Mouse (Mus musculus): Measurements from ENCODE around the gene Mpnd. TPM values are rescaled to one million over a fixed set of nuclear protein-coding genes. Genes with fewer than 3 reads are reported as not detected.

Mpnd gene
- polyA plus RNA-seq, 1 experiment from 2014 or later, result 17.5 TPM

DNA sequence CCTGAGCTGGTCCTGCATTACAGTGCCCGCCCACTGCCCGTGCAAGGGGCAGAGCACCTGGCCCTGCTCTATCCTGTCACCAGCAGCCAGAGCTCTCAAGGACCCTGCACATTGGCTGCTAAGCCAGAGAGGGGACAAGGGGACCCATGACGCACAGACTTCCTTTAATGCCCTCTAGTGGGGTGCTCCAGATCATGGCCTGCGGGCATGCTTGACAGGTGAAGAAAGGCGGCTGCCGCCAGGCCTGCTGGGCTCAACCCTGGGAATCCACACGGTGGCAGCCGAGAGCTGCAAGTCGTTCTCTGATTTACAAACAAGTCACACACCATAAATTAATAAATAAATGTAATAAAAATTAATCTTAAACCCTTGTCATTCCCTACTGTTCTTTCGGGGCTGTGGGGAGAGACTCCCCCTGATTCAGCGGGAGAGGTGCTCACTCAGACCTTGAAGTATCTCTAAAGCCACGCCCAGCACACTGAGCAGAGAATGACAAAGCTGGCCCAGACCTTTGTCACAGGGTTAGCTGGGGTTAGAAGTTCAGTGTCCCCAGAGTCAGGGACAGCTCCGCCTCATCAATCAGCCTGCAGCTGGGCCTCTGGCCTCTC lies 29.2 kb upstream of the Mpnd start:
- Histone ChIP-seq H3K36me3 (replicated peaks; ENCODE audit: insufficient read depth, low read length) (no peaks in the 10 kb centered on the region), H3K4me2 (ENCODE audit: low read depth, low read length) (0 out of 2 replicates have a peak overlapping the region, but pooled peaks have one; percentile 40), H3K4me1 (ENCODE audit: insufficient read depth) (no peaks in the 10 kb centered on the region; the same call in 1 of the 2 replicates), H3K9ac (replicated peaks) (no peak overlapping the region), H3K27me3 (ENCODE audit: insufficient read depth, low read length) (peaks cover 9% of the 10 kb centered on the region), H3K9me3 (ENCODE audit: low read length) (no peaks in the 10 kb centered on the region), H3K4me3 (ENCODE audit: low read depth, low read length) (no peak overlapping the region), H3K27ac (ENCODE audit: low read depth) (peak overlapping the region; percentile 55; the same call in 1 of the 2 replicates)
- DNase-seq (peak; percentile 84), ATAC-seq (peak; percentile 82)
- 13% methylated on average over 13 of the region's 13 CpGs for WGBS (ENCODE audit: insufficient replicate concordance)
- TF ChIP-seq CTCF (IDR thresholded peaks at IDR 0.05; ENCODE audit: low read depth) (peak; percentile 83), EP300 (IDR thresholded peaks at IDR 0.05; ENCODE audit: low read depth) (no peak)

DNA sequence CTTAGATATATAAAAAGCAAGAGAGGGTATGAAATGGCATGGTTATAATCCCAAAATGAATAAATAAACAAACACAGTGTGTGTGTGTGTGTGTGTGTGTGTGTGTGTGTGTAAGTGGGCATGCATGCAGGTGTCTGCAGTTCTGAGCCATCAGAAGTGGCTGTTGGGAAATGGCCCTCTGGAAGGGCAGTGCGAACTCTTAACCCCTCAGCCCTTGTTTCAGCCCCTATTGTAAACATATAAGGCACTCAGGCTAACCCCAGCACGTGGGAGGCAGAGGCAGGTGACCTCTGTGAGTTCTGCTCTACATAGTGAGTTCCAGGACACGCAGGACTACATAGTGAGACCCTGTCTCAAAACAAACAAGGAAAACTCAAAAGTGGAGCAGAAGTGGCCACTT lies 28.2 kb upstream of the Mpnd start:
- Histone ChIP-seq H3K4me1 (ENCODE audit: insufficient read depth) (no peaks in the 10 kb centered on the region; the same call in 1 of the 2 replicates), H3K9ac (replicated peaks) (no peak overlapping the region), H3K36me3 (replicated peaks; ENCODE audit: insufficient read depth, low read length) (no peaks in the 10 kb centered on the region), H3K4me3 (ENCODE audit: low read depth, low read length) (no peak overlapping the region), H3K9me3 (ENCODE audit: low read length) (no peaks in the 10 kb centered on the region), H3K27me3 (ENCODE audit: insufficient read depth, low read length) (0 out of 2 replicates have a peak, but pooled peaks cover 4% of the 10 kb centered on the region), H3K4me2 (ENCODE audit: low read depth, low read length) (no peak overlapping the region), H3K27ac (ENCODE audit: low read depth) (peak overlapping the region; percentile 55; the same call in 1 of the 2 replicates)
- TF ChIP-seq EP300 (IDR thresholded peaks at IDR 0.05; ENCODE audit: low read depth), result no peak
- no peak for TF ChIP-seq CTCF (IDR thresholded peaks at IDR 0.05; ENCODE audit: low read depth)
- ATAC-seq (peak; percentile 64), DNase-seq (no peak)
- WGBS (ENCODE audit: insufficient replicate concordance), result 55% methylated on average over 3 of the region's 3 CpGs

DNA sequence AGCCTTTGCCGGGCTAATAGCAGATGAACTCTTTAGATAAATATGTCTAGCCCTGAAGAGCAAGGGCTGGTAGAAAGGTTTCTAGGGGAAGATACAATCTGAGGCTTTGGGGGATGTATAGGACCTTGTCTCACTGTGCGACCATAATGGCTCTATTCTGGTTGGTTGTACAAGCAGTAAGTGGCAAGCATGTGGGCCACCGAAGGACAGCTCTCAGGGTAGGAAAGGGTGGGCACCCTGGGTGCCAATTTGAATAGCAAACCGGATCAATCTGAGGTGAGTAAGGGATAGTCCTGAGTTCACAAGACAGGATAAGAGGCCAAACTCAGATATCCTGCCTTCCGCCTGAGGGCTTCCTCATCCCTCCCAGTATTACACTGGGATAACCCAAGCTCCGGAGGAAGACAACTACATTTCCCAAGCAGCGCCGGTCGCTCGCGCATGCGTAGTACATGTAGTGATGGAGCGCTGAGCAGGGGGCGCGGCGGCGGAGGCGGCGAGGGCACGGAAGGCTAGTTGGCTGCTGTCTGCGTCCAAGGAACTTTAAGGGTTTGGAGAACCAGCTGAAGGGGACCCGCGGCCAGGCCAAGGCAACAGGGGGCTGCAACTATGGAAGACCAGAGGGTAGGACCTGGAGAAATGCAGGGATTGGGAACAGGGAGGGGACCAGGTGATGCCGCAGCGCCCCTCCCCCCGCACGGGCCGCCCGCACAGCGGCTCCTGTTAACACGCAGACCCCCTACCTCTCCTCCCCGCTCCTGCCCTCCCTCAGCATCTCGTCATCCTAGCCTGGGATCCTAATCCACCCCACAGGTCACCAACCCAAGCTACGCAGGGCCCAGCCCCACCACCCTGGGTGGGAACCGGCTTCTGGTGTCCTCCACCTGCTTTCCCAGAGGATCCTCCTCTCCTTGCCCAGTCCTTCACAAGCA lies 19.2 kb upstream of the Mpnd start, which contains the start of gene Fsd1:
Fsd1 (plus strand) TSS at position 480 of the 932 bp plus-strand sequence.
- no peak within 1 kb of the TSS for H3K4me2 ChIP-seq (ENCODE audit: low read depth, low read length)
- H3K9ac ChIP-seq (replicated peaks), result no peak within 1 kb of the TSS

DNA sequence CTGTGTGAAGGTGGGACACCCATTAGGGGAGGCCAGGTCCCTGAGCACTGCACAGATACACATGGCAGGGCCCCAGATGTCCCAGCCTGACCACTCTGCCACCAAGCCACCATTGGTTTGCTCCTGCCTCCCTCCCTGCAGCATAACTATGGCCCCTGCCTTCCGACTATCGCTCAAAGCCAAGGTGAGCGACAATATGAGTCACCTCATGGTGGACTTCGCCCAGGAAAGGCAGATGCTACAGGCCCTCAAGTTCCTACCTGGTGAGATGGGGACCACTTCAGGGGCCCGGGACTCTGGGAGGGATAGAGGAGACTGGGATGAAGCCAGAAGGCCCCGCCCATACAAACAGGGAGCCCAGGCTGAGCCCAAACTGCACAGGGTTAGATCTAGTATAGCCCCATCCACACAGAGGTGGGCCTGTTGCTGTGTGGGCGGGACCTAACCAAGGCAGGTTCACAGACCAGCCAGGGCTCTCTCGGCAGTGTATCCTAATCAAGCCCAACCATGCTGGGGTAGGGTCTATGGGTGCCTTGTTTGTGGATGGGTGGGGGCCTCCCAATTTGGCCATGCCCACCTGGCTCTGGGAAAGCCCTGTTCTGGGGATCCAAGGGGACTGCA lies 15.1 kb upstream of the Mpnd start:
- H3K36me3 ChIP-seq (replicated peaks; ENCODE audit: insufficient read depth, low read length), result no peaks in the 10 kb centered on the region
- TF ChIP-seq EP300 (IDR thresholded peaks at IDR 0.05; ENCODE audit: low read depth) (no peak), CTCF (IDR thresholded peaks at IDR 0.05; ENCODE audit: low read depth) (no peak)
- H3K9me3 ChIP-seq (ENCODE audit: low read length), result no peaks in the 10 kb centered on the region

More for the DNA sequence above, 19.2 kb upstream of the Mpnd start, which contains the start of gene Fsd1:
- DNase-seq (no peak), ATAC-seq (no peak)
- H3K4me3 ChIP-seq (ENCODE audit: low read depth, low read length), result no peak within 1 kb of the TSS
- no peak within 1 kb of the TSS for H3K27ac ChIP-seq (ENCODE audit: low read depth)
- H3K36me3 ChIP-seq (replicated peaks; ENCODE audit: insufficient read depth, low read length), result no peaks in the 10 kb centered on the region
- H3K4me1 ChIP-seq (ENCODE audit: insufficient read depth), result no peaks in the 10 kb centered on the region
- peaks cover 13% of the 10 kb centered on the region for H3K27me3 ChIP-seq (ENCODE audit: insufficient read depth, low read length)
- no peaks in the 10 kb centered on the region for H3K9me3 ChIP-seq (ENCODE audit: low read length)
- no peak for TF ChIP-seq EP300 (IDR thresholded peaks at IDR 0.05; ENCODE audit: low read depth)
- no peak for TF ChIP-seq CTCF (IDR thresholded peaks at IDR 0.05; ENCODE audit: low read depth)
- WGBS (ENCODE audit: insufficient replicate concordance), result 8% methylated on average over 32 of the region's 35 CpGs

DNA sequence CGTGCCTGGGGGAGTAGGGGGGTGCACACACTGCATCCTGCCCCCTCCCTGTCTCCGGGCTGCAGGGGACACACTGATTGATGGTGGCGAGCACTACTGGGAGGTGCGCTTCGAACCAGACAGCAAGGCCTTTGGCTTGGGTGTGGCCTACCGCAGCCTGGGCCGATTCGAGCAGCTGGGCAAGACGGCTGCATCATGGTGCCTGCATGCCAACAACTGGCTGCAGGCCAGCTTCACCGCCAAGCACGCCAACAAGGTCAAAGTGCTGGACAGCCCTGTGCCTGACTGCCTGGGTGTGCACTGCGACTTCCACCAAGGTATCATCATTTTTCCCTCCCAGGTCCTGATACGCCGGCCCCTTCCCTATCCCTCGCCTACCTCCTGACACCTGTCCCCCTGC lies 9.5 kb upstream of the Mpnd start:
- H3K27ac ChIP-seq (ENCODE audit: low read depth), result no peak overlapping the region
- TF ChIP-seq CTCF (IDR thresholded peaks at IDR 0.05; ENCODE audit: low read depth), result no peak
- no peak for TF ChIP-seq EP300 (IDR thresholded peaks at IDR 0.05; ENCODE audit: low read depth)
- 84% methylated on average over 15 of the region's 15 CpGs for WGBS (ENCODE audit: insufficient replicate concordance)
- no peak overlapping the region for H3K9ac ChIP-seq (replicated peaks)
- 0 out of 2 replicates have a peak, but pooled peaks cover 3% of the 10 kb centered on the region for H3K27me3 ChIP-seq (ENCODE audit: insufficient read depth, low read length)
- H3K4me3 ChIP-seq (ENCODE audit: low read depth, low read length), result no peak overlapping the region
- H3K4me1 ChIP-seq (ENCODE audit: insufficient read depth), result no peaks in the 10 kb centered on the region
- no peak for ATAC-seq
- H3K9me3 ChIP-seq (ENCODE audit: low read length), result no peaks in the 10 kb centered on the region
- no peak overlapping the region for H3K4me2 ChIP-seq (ENCODE audit: low read depth, low read length)
- H3K36me3 ChIP-seq (replicated peaks; ENCODE audit: insufficient read depth, low read length), result 0 out of 2 replicates have a peak, but pooled peaks cover 3% of the 10 kb centered on the region
- DNase-seq, result no peak

More for the DNA sequence above, 15.1 kb upstream of the Mpnd start:
- no peak for ATAC-seq
- DNase-seq, result no peak
- Histone ChIP-seq H3K27ac (ENCODE audit: low read depth) (no peak overlapping the region), H3K4me2 (ENCODE audit: low read depth, low read length) (no peak overlapping the region), H3K4me3 (ENCODE audit: low read depth, low read length) (no peak overlapping the region), H3K27me3 (ENCODE audit: insufficient read depth, low read length) (peaks cover 13% of the 10 kb centered on the region), H3K9ac (replicated peaks) (no peak overlapping the region), H3K4me1 (ENCODE audit: insufficient read depth) (no peaks in the 10 kb centered on the region)
- WGBS (ENCODE audit: insufficient replicate concordance), result 67% methylated on average over 8 of the region's 8 CpGs
